Mouse (Mus musculus): ENCODE results near the gene Rhcg.

GRCm38 (mm10) chr7:79568937-79569535 is 48.4 kb downstream of the Rhcg start:
- no peak for TF ChIP-seq POLR2A (IDR thresholded peaks at IDR 0.05; ENCODE audit: borderline replicate concordance, extremely low read depth, low read depth, low read length)
- TF ChIP-seq CTCF (IDR thresholded peaks at IDR 0.05; ENCODE audit: insufficient read depth, low read length) = no peak

Data from lung, adult 2 months (tissue).